Mouse (Mus musculus): ENCODE data around the gene Hpn. TPM values are rescaled to one million over a fixed set of nuclear protein-coding genes. Genes with fewer than 3 reads are reported as not detected.

The Hpn gene
- polyA plus RNA-seq, 1 experiment from 2014 or later = 17.4 TPM

DNA sequence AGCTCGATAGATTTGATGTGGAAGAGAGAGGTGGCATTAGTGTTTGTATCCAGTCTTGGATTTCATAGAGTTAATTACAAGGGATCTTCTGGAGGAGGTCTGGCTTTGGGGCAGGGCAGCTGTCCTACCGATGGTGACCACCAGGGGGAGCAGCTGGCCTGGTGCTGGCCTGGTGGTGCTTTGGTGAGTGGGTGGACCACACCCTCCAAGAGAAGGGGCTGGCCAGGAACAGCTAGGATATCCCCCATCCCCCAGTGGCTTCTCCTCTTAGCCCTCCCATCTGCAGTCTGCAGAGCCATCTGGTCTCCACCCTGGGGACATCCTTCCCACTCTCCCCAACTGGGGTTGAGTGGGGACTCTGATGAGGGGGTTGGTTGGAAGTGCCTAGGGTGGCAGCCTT is 56.0 kb downstream of the Hpn start, which contains the start of gene Lgi4:
Gene Lgi4 (plus strand): TSS at position 235 of the 400 bp plus-strand sequence.
- Histone ChIP-seq H3K27ac (ENCODE audit: low read length) (no peak within 1 kb of the TSS), H3K9ac (ENCODE audit: low read length) (no peak within 1 kb of the TSS), H3K4me3 (ENCODE audit: low read length) (no peak within 1 kb of the TSS), H3K4me2 (ENCODE audit: low read depth, low read length) (no peak within 1 kb of the TSS), H3K27me3 (ENCODE audit: control insufficient read depth, insufficient read depth, low read depth, low read length) (no peaks in the 10 kb centered on the region), H3K4me1 (replicated peaks; ENCODE audit: control insufficient read depth, insufficient read depth, low read length) (peaks cover 14% of the 10 kb centered on the region), H3K9me3 (ENCODE audit: control insufficient read depth, low read length) (no peaks in the 10 kb centered on the region), H3K36me3 (ENCODE audit: control insufficient read depth, insufficient read depth, low read length) (no peaks in the 10 kb centered on the region)
- peak; percentile 21 for ATAC-seq (ENCODE audit: low read depth)
- 4% methylated on average over 2 of the region's 2 CpGs for WGBS

DNA sequence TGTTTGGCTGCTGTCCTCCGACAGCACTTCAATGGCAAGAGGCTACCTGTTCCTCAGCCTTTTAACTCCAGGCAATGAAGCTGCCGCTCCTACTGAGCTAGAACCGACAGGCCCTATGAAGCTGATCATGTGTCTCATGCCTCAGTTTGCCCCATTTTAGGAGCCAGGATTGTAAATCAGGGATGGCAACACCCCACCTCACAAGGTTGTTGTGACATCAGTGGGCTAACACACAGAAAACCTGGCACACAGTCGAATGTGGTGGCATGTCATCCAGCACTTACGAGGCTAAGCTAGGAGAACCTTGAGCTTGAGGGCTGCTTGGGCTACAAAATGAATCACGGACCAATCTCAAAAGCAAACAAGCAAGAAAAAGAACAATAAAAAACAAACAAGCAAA is 56.9 kb downstream of the Hpn start:
- peaks cover 2% of the 10 kb centered on the region for H3K27me3 ChIP-seq (ENCODE audit: control insufficient read depth, insufficient read depth, low read depth, low read length)
- H3K36me3 ChIP-seq (ENCODE audit: control insufficient read depth, insufficient read depth, low read length) = no peaks in the 10 kb centered on the region
- H3K4me2 ChIP-seq (ENCODE audit: low read depth, low read length) = no peak overlapping the region
- no peak for ATAC-seq (ENCODE audit: low read depth)
- H3K4me1 ChIP-seq (replicated peaks; ENCODE audit: control insufficient read depth, insufficient read depth, low read length) = peaks cover 16% of the 10 kb centered on the region
- no peak overlapping the region for H3K4me3 ChIP-seq (ENCODE audit: low read length)
- 85% methylated on average over 6 of the region's 6 CpGs for WGBS
- no peak overlapping the region for H3K9ac ChIP-seq (ENCODE audit: low read length)
- no peaks in the 10 kb centered on the region for H3K9me3 ChIP-seq (ENCODE audit: control insufficient read depth, low read length)
- no peak overlapping the region for H3K27ac ChIP-seq (ENCODE audit: low read length)

- Histone ChIP-seq H3K4me1 (replicated peaks; ENCODE audit: control insufficient read depth, insufficient read depth, low read length) (peaks cover 20% of the 10 kb centered on the region), H3K9me3 (ENCODE audit: control insufficient read depth, low read length) (no peaks in the 10 kb centered on the region), H3K36me3 (ENCODE audit: control insufficient read depth, insufficient read depth, low read length) (no peaks in the 10 kb centered on the region), H3K27ac (ENCODE audit: low read length) (no peak overlapping the region), H3K9ac (ENCODE audit: low read length) (no peak overlapping the region), H3K27me3 (ENCODE audit: control insufficient read depth, insufficient read depth, low read depth, low read length) (peaks cover 7% of the 10 kb centered on the region), H3K4me2 (ENCODE audit: low read depth, low read length) (no peak overlapping the region), H3K4me3 (ENCODE audit: low read length) (no peak overlapping the region)
- ATAC-seq (ENCODE audit: low read depth) = no peak
- WGBS = 67% methylated on average over 5 of the region's 5 CpGs
Measured at GRCm38 (mm10) chr7:31057730-31058129, 57.4 kb downstream of the Hpn start.

GRCm38 (mm10) chr7:31057071-31057470 is 58.0 kb downstream of the Hpn start, which contains the start of gene Fxyd1:
Gene Fxyd1 (minus strand): TSS chr7:31057199.
- H3K27me3 ChIP-seq (ENCODE audit: control insufficient read depth, insufficient read depth, low read depth, low read length) = peaks cover 14% of the 10 kb centered on the region
- H3K36me3 ChIP-seq (ENCODE audit: control insufficient read depth, insufficient read depth, low read length) = no peaks in the 10 kb centered on the region
- no peak within 1 kb of the TSS for H3K4me2 ChIP-seq (ENCODE audit: low read depth, low read length)
- 74% methylated on average over 2 of the region's 2 CpGs for WGBS
- no peak for ATAC-seq (ENCODE audit: low read depth)
- no peak within 1 kb of the TSS for H3K27ac ChIP-seq (ENCODE audit: low read length)
- no peaks in the 10 kb centered on the region for H3K9me3 ChIP-seq (ENCODE audit: control insufficient read depth, low read length)
- H3K4me1 ChIP-seq (replicated peaks; ENCODE audit: control insufficient read depth, insufficient read depth, low read length) = peaks cover 26% of the 10 kb centered on the region
- no peak within 1 kb of the TSS for H3K9ac ChIP-seq (ENCODE audit: low read length)
- H3K4me3 ChIP-seq (ENCODE audit: low read length) = no peak within 1 kb of the TSS

- no peak overlapping the region for H3K4me3 ChIP-seq (ENCODE audit: low read length)
- peaks cover 30% of the 10 kb centered on the region for H3K4me1 ChIP-seq (replicated peaks; ENCODE audit: control insufficient read depth, insufficient read depth, low read length)
- H3K9me3 ChIP-seq (ENCODE audit: control insufficient read depth, low read length) = no peaks in the 10 kb centered on the region
- no peak for ATAC-seq (ENCODE audit: low read depth)
- H3K36me3 ChIP-seq (ENCODE audit: control insufficient read depth, insufficient read depth, low read length) = no peaks in the 10 kb centered on the region
- WGBS = 70% methylated on average over 7 of the region's 7 CpGs
- peaks cover 20% of the 10 kb centered on the region for H3K27me3 ChIP-seq (ENCODE audit: control insufficient read depth, insufficient read depth, low read depth, low read length)
- no peak overlapping the region for H3K27ac ChIP-seq (ENCODE audit: low read length)
- H3K4me2 ChIP-seq (ENCODE audit: low read depth, low read length) = no peak overlapping the region
- no peak overlapping the region for H3K9ac ChIP-seq (ENCODE audit: low read length)
Measured at GRCm38 (mm10) chr7:31056448-31056847, 58.6 kb downstream of the Hpn start.

- no peaks in the 10 kb centered on the region for H3K36me3 ChIP-seq (ENCODE audit: control insufficient read depth, insufficient read depth, low read length)
- H3K9ac ChIP-seq (ENCODE audit: low read length) = no peak overlapping the region
- H3K4me1 ChIP-seq (replicated peaks; ENCODE audit: control insufficient read depth, insufficient read depth, low read length) = peaks cover 35% of the 10 kb centered on the region
- H3K4me2 ChIP-seq (ENCODE audit: low read depth, low read length) = no peak overlapping the region
- no peak overlapping the region for H3K27ac ChIP-seq (ENCODE audit: low read length)
- no peak; the same call in 1 of the 2 replicates for ATAC-seq (ENCODE audit: low read depth)
- H3K4me3 ChIP-seq (ENCODE audit: low read length) = no peak overlapping the region
- peaks cover 26% of the 10 kb centered on the region for H3K27me3 ChIP-seq (ENCODE audit: control insufficient read depth, insufficient read depth, low read depth, low read length)
- 34% methylated on average over 3 of the region's 4 CpGs for WGBS
- no peaks in the 10 kb centered on the region for H3K9me3 ChIP-seq (ENCODE audit: control insufficient read depth, low read length)
Measured at GRCm38 (mm10) chr7:31055883-31056282, 59.2 kb downstream of the Hpn start.

- H3K4me3 ChIP-seq (ENCODE audit: low read length) = peak overlapping the region; percentile 41
- H3K4me2 ChIP-seq (ENCODE audit: low read depth, low read length) = peak overlapping the region; percentile 41
- peak overlapping the region; percentile 55 for H3K9ac ChIP-seq (ENCODE audit: low read length)
- H3K9me3 ChIP-seq (ENCODE audit: control insufficient read depth, low read length) = no peaks in the 10 kb centered on the region
- ATAC-seq (ENCODE audit: low read depth) = peak; percentile 92
- WGBS = 8% methylated on average over 10 of the region's 10 CpGs
- H3K36me3 ChIP-seq (ENCODE audit: control insufficient read depth, insufficient read depth, low read length) = no peaks in the 10 kb centered on the region
- H3K4me1 ChIP-seq (replicated peaks; ENCODE audit: control insufficient read depth, insufficient read depth, low read length) = peaks cover 37% of the 10 kb centered on the region
- peak overlapping the region; percentile 79 for H3K27ac ChIP-seq (ENCODE audit: low read length)
- peaks cover 31% of the 10 kb centered on the region for H3K27me3 ChIP-seq (ENCODE audit: control insufficient read depth, insufficient read depth, low read depth, low read length)
Measured at GRCm38 (mm10) chr7:31055354-31055824, 59.7 kb downstream of the Hpn start.

DNA sequence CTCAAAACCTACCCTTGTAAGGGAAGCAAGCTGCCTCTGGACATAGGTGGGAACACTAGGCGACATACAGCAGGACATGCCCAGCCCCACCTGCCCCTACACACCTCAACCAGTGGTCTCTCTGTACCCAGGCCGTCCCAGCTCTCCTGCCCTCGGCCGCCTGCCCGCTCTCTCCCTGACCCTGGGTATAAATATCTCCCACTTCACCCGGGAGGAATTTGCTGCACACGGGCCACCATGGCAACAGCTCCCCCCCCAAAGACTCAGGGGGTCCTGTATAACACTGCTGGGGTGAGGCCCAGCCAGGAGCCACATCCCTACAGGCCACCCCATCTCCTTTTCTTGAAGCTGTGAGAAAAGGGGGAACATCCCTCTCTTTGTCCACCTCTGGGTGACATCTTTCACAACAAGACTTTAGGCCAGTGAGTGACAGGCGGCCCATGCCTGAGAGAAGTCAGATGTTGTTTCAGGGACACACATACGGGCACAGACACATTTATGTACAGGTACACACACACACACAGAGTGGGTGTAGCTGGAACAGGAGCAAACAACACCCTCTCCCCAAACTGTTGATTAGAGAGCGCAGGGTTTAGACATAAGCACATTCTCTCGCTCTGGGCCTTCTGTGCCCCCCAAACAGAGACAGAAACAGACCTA is 60.3 kb downstream of the Hpn start:
- H3K9ac ChIP-seq (ENCODE audit: low read length) = peak overlapping the region; percentile 55
- peaks cover 37% of the 10 kb centered on the region for H3K27me3 ChIP-seq (ENCODE audit: control insufficient read depth, insufficient read depth, low read depth, low read length)
- peak overlapping the region; percentile 41 for H3K4me3 ChIP-seq (ENCODE audit: low read length)
- peaks cover 43% of the 10 kb centered on the region for H3K4me1 ChIP-seq (replicated peaks; ENCODE audit: control insufficient read depth, insufficient read depth, low read length)
- H3K27ac ChIP-seq (ENCODE audit: low read length) = peak overlapping the region; percentile 79
- H3K9me3 ChIP-seq (ENCODE audit: control insufficient read depth, low read length) = no peaks in the 10 kb centered on the region
- ATAC-seq (ENCODE audit: low read depth) = peak; percentile 1; the same call in 1 of the 2 replicates
- no peaks in the 10 kb centered on the region for H3K36me3 ChIP-seq (ENCODE audit: control insufficient read depth, insufficient read depth, low read length)
- WGBS = 38% methylated on average over 11 of the region's 11 CpGs
- peak overlapping the region; percentile 41 for H3K4me2 ChIP-seq (ENCODE audit: low read depth, low read length)

GRCm38 (mm10) chr7:31053882-31054447 is 61.1 kb downstream of the Hpn start:
- H3K36me3 ChIP-seq (ENCODE audit: control insufficient read depth, insufficient read depth, low read length) = no peaks in the 10 kb centered on the region
- no peak overlapping the region for H3K4me3 ChIP-seq (ENCODE audit: low read length)
- H3K27ac ChIP-seq (ENCODE audit: low read length) = no peak overlapping the region
- no peak for ATAC-seq (ENCODE audit: low read depth)
- no peaks in the 10 kb centered on the region for H3K9me3 ChIP-seq (ENCODE audit: control insufficient read depth, low read length)
- H3K4me1 ChIP-seq (replicated peaks; ENCODE audit: control insufficient read depth, insufficient read depth, low read length) = peaks cover 41% of the 10 kb centered on the region
- WGBS = 23% methylated on average over 10 of the region's 10 CpGs
- H3K4me2 ChIP-seq (ENCODE audit: low read depth, low read length) = peak overlapping the region; percentile 41; the same call in 1 of the 2 replicates
- peaks cover 41% of the 10 kb centered on the region for H3K27me3 ChIP-seq (ENCODE audit: control insufficient read depth, insufficient read depth, low read depth, low read length)
- no peak overlapping the region for H3K9ac ChIP-seq (ENCODE audit: low read length)
